Mouse (Mus musculus) layer of hippocampus, adult 11-12 months (tissue): ENCODE measurements at regions not wholly inside any gene's neighbourhood (a gene's known extent, or its start where the extent isn't known, plus 50 kb on each side); places are given as distances from the start of the nearest gene placed in this dataset.

ENCODE experiments used
- DNase-seq: peaks from one replicate; pipeline ENCODE4 v3.0.0; 2022; ENCODE audit warnings: low spot score

DNA sequence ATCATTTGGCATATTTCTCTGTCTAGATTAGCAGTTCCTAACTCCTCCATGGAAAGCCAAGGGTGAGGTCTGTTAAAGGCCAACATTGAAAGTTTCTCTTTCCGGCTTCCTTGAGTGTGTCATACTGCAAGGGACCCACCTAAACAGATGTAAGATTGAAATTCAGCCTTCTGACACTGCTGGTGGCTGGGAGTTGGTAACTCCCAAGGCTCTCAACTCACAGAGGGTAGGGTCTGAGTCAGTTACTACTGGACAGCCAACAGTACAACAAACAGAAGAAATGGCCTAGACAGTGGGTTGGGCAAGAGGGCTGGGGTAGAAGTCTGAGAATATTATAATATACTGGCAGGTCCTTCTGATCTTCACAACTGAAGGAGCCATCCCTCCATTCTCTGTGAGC, 193.7 kb upstream of the Ppp2r3a start:
- no peak for DNase-seq

DNA sequence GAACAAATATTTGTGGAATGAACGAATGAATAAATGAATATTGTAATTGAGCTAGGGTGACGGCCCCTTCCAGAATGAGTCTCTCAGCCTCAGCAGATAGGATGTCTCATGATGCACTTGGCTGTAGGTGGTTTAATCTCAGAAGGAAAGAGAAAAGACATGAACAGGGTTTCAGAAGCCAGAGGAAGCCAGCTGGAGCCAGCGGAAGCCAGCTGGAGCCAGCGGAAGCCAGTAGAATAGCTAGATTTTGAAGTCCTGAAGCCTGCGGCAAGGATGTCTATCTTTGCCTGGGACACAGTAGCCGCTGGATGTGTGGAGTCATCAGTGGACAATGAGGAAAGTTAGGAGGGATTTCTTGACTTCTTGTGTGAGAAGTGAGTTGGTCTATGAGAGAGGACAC, 188.3 kb upstream of the Ppp2r3a start:
- no peak for DNase-seq

DNA sequence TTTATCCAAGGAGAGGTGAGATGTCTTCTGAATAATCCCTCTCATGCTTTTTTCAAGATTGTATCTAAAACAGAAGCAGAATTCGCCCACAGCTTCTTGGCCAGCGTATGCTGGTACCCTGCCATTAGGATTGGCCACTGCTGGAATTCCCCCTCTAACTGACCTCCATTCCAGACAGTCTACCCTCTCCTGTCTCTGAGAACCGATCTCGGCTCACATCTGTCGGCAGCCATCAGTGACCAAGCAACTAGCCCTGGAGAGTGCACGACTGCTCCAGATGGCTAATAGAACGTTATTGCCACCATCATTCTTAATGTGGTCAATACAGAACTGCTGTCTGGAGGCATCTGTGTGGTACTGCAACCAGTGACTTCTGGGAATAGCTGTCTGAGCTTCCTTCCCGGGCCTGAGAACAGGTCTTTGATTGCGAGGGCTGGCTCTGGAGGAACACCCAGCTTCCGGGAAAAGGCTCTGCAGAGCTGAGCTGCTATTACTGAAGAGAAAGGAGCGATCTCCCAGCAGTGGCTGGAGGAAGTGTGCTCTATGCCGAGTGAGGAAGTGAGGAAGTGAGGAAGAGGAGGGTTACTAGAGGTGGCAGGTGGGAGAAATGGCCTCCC, 187.1 kb upstream of the Ppp2r3a start:
- no peak for DNase-seq

DNA sequence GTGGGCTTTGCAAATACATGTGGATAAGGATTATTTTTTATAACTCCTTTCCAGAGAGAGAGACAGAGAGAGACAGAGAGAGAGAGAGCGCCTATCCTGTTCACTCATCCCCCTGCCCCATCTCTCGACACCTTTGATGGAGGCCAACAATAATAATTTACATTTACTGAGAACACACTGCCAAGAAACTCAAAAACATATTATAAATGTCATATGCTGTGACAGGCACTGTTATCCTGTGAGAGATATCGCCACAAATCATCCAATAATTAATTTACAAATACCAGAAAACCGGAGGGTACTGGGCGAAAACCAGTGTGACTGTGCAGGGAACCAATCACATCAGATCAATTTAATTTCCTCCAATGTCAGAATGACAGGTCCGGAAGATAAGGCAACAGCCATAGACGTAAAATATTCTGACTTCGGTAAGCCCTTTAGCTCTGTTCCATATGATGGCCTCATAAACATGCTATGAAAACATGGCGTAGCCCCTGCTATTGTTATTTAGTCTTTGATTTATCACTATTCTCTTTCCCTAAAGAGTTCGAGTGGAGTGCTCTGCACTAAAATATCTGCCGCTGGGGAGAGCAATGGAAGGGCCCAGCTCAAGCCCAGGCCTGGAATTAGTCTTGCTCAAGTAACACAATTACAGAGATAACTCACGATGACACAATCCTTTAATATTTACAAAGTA, 173.5 kb upstream of the Ppp2r3a start:
- DNase-seq: no peak

DNA sequence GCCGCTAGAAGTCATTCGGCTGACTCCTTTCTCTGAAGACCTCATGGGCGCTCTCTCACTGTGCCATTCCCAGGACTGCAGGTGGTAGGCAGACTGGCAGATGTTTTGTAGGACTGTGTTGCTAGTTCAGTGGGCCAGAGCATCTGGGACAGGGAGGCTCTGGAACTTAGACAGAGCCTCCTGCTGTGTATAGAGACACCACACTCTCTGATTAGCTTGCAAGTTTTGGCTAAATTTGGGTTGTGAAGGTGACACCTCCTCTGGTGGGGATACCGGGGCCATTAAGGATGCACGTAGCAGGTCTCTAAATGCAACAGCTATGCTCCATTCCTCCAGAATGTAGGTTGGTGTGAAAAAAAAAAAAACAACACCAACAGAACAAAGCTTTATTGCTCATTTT, 171.4 kb upstream of the Ppp2r3a start:
- no peak for DNase-seq

DNA sequence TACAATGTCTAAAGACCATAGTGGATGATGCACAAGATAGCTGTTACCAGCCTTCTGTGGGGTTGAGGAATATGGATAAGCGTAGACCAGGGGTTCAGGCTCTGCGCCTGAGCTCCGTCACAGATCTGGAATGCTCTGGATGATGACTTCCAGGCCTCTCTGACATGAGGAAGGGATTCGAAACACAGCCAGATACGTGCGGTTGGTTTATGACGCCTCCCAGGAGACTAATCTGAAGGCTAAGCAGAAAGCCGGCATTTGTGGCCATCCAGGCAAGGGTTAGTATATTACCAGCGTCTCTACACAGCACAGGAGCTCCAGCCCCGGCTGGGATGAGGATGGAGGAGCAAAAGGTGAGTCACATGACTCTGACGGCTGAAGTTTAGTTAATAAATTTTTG, 170.4 kb upstream of the Ppp2r3a start:
- DNase-seq: no peak

DNA sequence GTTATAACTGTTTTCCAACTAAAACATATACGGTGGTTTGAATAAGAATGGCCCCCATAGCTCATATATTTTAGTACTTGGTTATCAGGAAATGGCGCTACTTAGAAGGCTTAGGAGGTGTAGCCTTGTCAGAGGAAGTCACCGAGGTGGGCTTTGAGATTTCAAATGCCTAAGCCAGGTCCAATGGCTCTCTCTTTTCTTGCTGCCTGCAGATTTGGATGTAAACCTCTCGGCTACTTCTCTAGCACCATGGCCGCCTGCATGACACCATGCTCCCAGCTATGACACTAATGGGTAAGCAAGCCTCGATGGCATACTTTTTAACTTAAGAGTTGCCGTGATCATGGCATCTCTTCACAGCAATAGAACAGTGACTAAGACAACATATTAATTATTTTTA, 169.5 kb upstream of the Ppp2r3a start:
- no peak for DNase-seq

DNA sequence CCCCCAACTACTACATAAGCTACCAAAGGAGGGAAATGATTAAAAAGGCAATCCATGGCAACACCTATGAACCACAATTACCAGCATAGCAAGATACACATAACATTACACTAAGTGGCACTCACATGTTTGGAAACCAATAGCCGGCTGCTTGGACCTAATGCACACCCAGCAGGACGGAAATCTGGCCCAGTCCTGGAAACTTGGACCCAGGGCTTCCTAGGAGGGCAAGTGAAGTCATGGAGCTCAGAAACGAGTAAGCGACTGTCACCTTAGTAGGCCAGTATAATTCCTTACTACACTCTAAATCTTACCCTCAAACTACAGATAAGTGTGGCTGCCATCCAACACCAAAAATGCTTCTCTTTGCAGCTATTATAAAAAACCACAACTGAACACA, 168.6 kb upstream of the Ppp2r3a start:
- DNase-seq: no peak

DNA sequence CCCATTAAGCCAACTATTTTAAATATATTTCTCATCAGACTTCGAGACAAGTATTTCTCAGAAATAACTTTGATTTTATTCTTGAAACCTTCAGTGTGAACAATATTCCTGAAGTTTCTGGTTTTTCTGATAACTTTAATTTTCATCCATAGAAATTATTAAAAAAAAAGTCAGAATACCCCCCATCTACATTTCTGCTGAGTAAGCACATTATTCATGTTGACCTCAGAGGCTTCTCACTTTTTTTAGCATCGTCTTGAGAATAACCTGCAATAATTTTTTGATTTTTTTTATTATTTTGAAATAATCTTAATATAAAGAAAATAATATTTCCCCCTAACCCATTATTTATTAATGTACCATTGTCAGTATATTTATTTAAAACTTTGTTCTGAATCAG, 166.1 kb upstream of the Ppp2r3a start:
- no peak for DNase-seq

DNA sequence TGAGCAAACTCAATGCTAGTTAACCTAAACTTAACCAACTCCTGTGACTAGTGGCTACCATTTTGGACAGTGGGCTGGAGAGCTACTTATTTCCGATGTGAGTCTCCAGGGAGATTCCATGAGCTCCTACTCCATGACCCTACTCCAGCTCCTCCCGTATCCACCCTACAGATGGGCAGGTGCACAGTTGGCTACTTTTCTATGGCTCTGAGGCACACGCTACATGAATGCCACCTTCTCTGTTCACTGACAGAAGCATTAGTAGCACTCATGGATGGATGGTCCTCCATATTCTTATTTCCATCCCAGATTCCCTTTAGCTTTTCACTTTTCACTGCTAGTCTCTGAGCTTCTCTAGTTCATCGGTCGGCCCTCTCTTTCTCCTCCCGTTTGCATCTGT, 164.7 kb upstream of the Ppp2r3a start:
- DNase-seq: no peak

DNA sequence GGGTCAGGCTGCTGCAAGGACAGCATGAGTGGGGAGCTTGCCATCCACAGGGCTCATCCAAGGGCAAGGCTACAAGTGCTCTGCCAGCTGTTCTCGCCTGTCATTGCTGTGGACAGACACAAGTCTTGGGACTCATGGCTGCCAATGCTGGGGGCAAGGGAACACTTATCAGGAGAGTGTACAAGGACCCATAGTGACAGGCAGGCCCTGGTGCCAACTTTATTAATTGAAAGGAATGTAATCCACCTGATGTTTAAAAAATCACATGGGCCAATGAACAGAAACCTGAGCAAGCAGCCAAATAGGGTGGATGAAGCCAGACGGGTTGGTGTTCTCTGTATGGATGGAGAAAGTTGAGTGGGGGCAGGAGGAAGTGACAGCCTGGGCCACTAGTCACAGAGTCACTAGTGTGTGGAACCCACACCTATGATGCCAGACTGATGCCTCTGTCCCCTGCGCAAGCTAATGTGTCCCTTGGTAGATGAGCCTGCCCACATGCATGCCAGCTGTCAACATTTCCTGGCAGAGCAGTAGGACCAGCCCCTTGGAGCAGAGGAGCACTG, 161.6 kb upstream of the Ppp2r3a start:
- no peak for DNase-seq

DNA sequence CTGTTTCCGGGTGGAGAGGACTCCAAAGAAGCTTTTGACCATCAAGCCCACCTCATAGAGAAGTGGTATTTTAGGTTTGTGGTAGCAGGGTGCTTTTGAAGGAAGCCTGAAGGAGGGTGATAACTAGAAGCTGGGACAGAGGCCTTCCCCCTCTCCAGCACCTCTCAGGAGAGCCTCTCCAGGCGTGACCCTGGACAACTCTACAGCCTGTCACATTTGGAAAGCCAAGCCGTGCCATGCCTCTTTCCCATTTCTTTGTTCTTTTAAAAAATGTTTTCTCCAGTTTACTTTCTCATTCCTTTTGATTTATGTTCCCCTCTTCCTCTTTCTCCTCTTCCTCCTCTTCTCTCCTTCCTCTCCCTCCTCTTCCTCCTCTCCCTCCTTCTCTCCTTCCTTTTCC, 160.4 kb upstream of the Ppp2r3a start:
- DNase-seq: no peak

DNA sequence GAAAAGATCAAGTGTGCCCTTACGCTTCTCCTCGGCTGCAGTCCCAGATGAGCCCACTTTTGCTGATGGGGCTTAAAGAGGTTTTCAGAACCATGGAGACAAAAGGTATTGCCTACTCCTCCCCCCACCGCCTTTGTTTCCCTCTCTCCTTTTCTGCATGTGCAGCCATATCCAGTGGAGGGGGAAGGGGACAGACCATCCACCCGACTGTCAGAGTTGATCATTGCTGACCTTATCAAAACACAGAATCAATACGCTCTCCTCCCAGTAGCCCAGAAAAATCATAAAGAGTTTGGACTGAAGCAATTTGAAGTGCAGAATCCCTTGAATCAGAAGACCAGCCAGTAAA, 159.9 kb upstream of the Ppp2r3a start:
- no peak for DNase-seq

DNA sequence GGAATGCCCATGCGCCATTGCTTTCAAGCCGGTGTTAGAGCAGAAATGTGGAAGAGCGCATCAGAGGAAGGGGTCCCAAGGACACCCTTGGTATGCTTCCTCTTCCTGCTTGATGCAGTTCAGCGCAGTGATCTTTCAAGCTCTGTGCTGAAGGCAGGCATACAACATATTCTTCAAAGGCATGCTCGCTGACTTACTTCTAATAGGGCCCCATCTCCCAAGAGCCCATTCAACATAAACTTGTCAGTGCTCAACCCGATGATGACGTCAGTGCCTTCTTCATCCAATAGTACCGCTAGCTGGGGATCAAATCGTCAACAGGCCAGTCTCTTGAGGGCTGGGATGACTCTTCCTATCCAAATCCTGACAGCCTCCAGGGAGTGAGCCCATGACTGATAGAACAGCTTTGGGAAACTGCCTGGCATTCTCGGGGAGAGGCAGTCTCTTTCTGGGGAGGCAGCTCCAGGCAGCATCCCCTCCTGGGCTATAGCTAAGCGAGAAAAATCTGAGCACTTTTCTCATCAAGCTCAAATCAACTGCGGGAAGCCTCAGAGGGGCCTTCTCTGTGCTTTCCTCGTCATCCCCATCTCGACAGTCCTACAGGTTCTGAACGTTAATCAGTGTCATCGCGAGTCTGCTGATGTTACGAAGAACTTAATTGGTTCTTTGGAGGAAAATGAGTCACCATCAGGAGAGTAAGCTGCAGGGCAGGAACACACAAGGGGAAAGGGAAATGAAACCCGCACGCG, 159.4 kb upstream of the Ppp2r3a start:
- no peak for DNase-seq

DNA sequence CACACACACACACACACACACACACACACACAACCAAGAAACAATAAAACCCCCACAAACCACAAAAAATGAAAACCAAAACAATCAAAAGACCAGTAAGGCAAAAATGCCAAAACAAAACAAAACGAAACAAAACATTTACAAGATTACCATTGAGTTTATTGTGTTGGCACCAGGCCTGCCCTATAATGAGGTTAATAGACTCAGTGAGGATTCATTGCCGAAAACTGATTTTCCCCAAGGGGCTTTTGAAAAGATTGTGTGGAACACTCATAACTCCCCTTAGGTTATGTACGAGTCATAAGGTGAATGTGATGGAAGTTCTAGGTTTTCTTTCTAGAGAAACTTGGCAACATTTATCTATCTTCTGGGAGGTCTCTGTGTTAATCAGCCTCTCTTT, 158.8 kb upstream of the Ppp2r3a start:
- no peak for DNase-seq

DNA sequence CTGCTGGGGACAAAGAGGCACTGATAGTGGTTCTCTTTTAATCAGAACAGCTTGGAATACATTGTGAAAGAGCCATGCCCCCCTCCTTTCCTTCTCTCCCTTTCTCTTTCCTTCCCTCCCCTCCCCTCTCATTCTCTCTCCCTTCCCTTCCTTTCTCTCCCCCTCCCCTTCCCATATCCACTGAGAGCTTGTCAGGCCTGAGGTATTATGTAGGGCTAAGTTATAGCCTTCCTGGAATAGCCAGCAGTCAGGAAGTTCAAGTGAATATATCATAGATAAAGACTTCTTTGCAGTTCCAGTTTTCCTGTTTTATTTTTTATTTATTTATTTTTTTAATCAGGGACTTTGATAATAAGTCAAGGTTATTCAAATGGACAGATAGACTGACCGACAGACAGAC, 156.5 kb upstream of the Ppp2r3a start:
- no peak for DNase-seq

DNA sequence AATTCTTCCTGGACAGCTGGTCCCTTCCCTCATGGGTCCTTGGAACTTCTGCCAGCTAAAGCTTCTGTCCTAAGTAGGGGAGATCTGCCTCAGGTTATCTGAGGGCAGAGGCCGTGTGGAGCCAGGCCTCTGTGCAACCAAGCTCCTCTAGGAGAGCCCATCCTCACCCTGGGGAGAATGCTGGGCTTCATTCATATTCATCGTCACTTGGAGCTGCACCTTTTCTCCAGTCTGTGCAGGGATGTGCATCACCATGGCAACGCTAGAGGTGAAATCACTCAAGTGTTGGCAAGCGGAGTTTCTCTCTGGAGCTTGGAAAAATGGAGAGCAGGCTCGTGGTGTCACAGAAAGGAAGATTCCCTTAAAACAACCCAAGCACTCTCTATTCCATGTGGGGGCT, 155.5 kb upstream of the Ppp2r3a start:
- DNase-seq: peak; percentile 59

DNA sequence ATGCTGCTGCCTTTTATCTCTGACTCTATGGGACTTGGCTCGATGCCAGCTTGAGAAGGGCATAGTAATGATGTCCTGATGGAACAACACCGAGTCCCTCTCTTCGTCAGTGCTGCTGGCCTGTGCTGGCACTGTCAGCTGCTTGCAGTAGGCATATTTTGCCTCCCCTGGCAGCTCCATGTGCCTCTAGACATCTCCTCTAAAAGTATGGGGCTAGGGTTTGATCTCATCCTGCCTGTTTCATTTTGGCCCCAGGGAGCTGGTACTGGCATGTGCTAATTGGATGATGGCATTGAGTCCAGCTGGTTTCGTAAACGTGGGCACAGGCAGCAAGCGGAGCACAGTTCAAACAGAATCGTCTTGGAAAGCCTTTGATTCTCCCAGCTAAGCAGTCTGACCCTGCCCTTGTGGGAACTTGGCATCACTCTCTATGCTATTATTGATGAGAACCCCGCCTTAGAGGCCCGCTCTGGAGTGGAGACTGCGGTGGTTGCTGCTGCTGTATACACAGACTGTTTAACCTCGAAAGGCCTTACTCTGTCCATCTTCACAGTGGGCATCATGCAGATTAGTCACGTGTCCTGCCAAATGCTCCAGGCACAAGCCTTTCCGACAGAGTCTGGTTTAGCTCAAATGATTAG, 153.0 kb upstream of the Ppp2r3a start:
- peak; percentile 26 for DNase-seq

DNA sequence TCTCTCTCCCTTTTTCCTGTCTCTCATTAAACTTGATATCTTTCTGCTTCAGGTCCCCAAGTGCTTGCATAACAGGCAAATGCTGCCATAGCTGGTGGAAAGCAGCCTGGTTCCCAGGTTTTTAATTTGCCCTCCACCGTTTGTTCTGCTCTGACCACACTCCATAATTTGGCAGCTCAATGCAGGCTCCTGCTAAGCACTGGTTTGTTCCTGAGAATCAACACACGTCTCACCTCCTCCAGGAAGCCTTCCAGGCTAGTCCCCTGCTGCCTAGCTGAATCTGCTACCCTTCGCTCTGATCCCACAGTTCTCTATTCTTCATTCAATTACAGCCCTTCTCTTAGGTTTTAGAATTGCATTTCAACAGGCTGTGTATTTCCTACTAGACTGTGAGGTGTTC, 152.4 kb upstream of the Ppp2r3a start:
- DNase-seq: no peak

DNA sequence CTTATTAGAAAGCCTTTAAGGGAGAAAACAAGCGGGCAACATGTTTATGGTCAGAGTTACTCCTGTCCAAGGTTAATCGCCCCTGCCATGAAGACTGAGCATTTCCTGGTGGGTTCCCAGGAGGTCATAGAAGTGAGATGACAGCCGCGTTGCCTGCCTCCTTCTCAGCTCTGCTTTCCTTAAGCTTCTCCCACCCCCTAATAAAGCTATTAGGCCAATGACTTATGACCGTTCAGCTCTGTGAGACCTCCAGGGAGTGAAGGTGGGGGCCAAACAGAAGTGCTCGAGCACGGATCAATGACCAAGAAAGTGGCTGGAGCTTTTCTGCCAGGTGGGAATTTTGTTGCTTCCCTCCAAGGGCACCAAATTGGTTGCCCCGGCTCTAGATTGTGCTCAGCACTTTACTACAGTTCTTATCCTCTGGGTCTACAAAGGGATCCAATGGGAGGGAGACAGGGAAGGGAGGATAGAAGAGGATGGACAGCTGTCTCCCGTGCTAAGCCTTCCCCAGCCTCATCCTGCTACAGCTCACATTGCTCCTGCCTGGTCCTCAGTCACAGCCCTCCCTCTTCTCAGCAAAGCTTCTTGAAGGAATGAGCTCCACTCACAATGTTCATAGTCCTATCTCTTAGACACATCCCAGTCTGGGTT, 151.1 kb upstream of the Ppp2r3a start:
- DNase-seq: no peak

DNA sequence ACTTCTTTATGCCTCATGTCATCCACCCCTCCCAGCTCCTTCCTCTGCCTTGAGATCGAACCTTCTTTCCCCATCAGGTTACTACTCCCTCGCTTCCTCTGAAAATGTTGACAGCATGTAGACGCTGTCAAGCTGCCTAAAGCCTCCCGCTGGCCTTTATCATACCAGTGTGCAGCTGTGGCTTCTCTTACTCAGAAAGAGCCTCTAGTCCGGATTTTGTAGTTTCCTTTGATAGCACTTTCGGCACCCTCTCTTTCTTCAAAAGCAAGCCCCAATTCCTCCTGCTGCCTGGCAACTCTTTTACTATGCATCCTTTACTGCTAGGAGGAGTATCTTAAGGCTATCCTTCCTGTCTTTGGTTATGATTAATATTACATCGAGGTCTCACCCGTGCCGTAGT, 149.8 kb upstream of the Ppp2r3a start:
- DNase-seq: no peak

DNA sequence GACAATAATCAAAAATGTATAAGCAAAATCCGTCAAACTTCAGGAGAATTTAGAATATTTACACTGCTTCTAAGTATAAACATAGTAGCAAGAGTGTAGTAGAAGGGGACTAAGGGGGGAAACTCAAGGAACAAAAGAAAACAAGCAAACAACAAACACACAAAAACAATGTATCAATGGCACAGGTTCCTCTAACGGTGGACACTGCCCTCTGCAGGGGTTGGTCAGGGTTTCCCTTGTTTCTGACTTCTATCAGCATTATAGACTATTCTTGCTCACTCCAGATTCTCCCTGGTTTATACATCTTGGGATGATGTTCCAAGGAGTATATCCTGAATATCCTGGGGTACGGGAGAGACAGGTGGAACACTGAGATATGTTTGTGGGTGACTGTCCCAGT, 147.3 kb upstream of the Ppp2r3a start:
- no peak for DNase-seq
